Mouse (Mus musculus) G1E (cell line): Measurements from ENCODE around the gene Avpr2.

ENCODE experiments used
- CTCF ChIP-seq: IDR thresholded peaks from 2 replicates; pipeline ENCODE4 v1.5.1; 2012; ENCODE audit warnings: low read depth, low read length, inconsistent platforms, mixed read lengths
- GATA1 ChIP-seq: IDR thresholded peaks from 2 replicates; pipeline ENCODE4 v1.6.1; 2012; ENCODE audit warnings: borderline replicate concordance, low read length, inconsistent platforms, mixed read lengths
- POLR2AphosphoS5 ChIP-seq: IDR thresholded peaks from 2 replicates; pipeline ENCODE4 v1.6.1; 2012; ENCODE audit warnings: low read depth, low read length, inconsistent platforms; ENCODE audit not compliant: insufficient replicate concordance

- TF ChIP-seq CTCF (no peak), GATA1 (no peak), POLR2AphosphoS5 (no peak)
Measured at GRCm38 (mm10) chrX:73910451-73910850, 18.5 kb downstream of the Avpr2 start.
